Mouse (Mus musculus) heart, embryonic 11.5 days (tissue): ENCODE data around the gene Ralgps1. TPM values are rescaled to one million over a fixed set of nuclear protein-coding genes. Genes with fewer than 3 reads are reported as not detected.

ENCODE experiments used
- ATAC-seq: fragments of 200-750 bp; cut with Nextera tagmentation; replicated peaks from 2 replicates; pipeline ENCODE4 v1.8.0; 2017; ENCODE audit warnings: moderate library complexity; ENCODE audit not compliant: insufficient number of reproducible peaks, low FRiP score, low TSS enrichment
- H3K27ac ChIP-seq: fragments of 300-500 bp; sonication (generic); 2 replicates; pipeline ENCODE4 v1.5.1; 2014; ENCODE audit warnings: mild to moderate bottlenecking, low read depth, low read length
- H3K27me3 ChIP-seq: fragments of 300-500 bp; sonication (generic); 2 replicates; pipeline ENCODE4 v1.6.1; 2014; ENCODE audit warnings: mild to moderate bottlenecking, low read length, mixed read lengths; ENCODE audit not compliant: control insufficient read depth, insufficient read depth
- H3K36me3 ChIP-seq: fragments of 300-500 bp; sonication (generic); 2 replicates; pipeline ENCODE4 v1.6.1; 2014; ENCODE audit warnings: mild to moderate bottlenecking, low read length, moderate library complexity, mixed read lengths; ENCODE audit not compliant: control insufficient read depth, insufficient read depth
- H3K4me1 ChIP-seq: fragments of 300-500 bp; sonication (generic); 2 replicates; pipeline ENCODE4 v1.6.1; 2014; ENCODE audit warnings: low read length; ENCODE audit not compliant: control insufficient read depth, insufficient read depth
- H3K4me2 ChIP-seq: fragments of 300-500 bp; sonication (generic); 2 replicates; pipeline ENCODE4 v1.6.1; 2014; ENCODE audit warnings: mild to moderate bottlenecking, moderate library complexity
- H3K4me3 ChIP-seq: fragments of 300-500 bp; sonication (generic); 2 replicates; pipeline ENCODE4 v1.5.1; 2014; ENCODE audit warnings: low read depth, low read length
- H3K9ac ChIP-seq: fragments of 300-500 bp; sonication (generic); 2 replicates; pipeline ENCODE4 v1.6.1; 2014; ENCODE audit warnings: mild to moderate bottlenecking, low read depth, low read length, moderate library complexity
- H3K9me3 ChIP-seq: fragments of 300-500 bp; sonication (generic); replicated peaks from 2 replicates; pipeline ENCODE4 v1.6.1; 2016; ENCODE audit warnings: low read length; ENCODE audit not compliant: control insufficient read depth
- WGBS: fragments of 180-500 bp; shearing (Covaris S2); extraction: QIAGEN DNeasy Blood & Tissue Kit; methylation state at CpG from one replicate; pipeline ENCODE4 v1.1.7; 2014; ENCODE audit not compliant: insufficient replicate concordance; 5-methylcytosine and 5-hydroxymethylcytosine counted together
- polyA plus RNA-seq: library from polyadenylated mRNA; unstranded; fragments of >200 nt; fragmentation: Nextera tagmentation; extraction: Ambion mirVana; gene quantifications from 2 replicates; pipeline ENCODE4 v1.2.1, GENCODE M21; 2014

Ralgps1 gene
- polyA plus RNA-seq, 1 experiment from 2014 or later, result 6.6 TPM

GRCm38 (mm10) chr2:33267075-33267474 lies 104.2 kb downstream of the Ralgps1 start:
- H3K9me3 ChIP-seq, result no peaks in the 10 kb centered on the region
- H3K4me1 ChIP-seq, result peaks cover 26% of the 10 kb centered on the region
- no peak overlapping the region for H3K9ac ChIP-seq
- H3K4me3 ChIP-seq, result no peak overlapping the region
- no peaks in the 10 kb centered on the region for H3K36me3 ChIP-seq
- H3K27ac ChIP-seq, result no peak overlapping the region
- H3K27me3 ChIP-seq, result no peaks in the 10 kb centered on the region
- ATAC-seq, result no peak
- no peak overlapping the region for H3K4me2 ChIP-seq
- WGBS, result 64% methylated on average over 1 of the region's 1 CpGs

DNA sequence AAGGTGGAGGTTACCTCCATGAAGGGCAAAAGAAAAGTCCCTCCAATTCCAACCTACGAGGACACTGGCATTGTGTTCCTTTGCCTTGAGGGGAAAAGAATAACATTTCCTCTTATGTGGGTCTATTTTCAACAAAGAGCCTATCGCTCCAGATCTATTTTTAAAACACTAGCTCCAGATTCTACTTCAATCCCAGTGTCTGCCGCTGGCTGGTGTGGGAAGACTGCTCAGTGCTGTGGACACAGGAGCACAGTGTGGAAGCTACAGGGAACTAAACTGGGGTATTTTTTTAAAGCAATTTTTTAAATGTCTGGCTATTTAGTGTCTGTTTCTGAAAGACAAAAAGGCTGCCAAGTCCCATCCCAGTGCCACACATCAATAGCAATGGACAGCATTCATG lies 105.5 kb downstream of the Ralgps1 start:
- H3K27ac ChIP-seq, result peak overlapping the region; percentile 87
- H3K36me3 ChIP-seq, result no peaks in the 10 kb centered on the region
- no peak for ATAC-seq
- peak overlapping the region; percentile 40; the same call in 1 of the 2 replicates for H3K9ac ChIP-seq
- WGBS, result 23% methylated on average over 3 of the region's 3 CpGs
- H3K9me3 ChIP-seq, result no peaks in the 10 kb centered on the region
- no peak overlapping the region for H3K4me2 ChIP-seq
- no peaks in the 10 kb centered on the region for H3K27me3 ChIP-seq
- peaks cover 30% of the 10 kb centered on the region for H3K4me1 ChIP-seq
- H3K4me3 ChIP-seq, result no peak overlapping the region

DNA sequence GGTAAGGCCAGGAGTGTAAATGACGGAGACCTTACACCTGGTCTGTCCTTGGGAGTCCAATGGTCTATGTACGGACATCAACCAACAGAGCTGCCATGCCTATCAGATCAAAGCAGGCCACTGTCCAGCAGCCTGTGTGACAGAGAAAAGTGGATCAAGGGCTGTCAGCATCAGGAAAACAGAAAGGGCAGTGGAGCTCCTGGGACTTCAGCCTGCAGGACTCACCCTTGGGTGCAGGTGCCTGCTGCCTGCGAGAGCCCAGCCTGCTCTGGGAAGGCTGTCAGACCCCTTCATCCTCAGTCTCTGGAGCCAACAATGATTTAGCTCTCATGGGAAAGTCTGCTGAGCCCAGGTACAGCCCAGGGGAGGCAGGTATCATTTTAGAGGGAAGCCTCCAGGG lies 109.8 kb downstream of the Ralgps1 start:
- Histone ChIP-seq H3K9me3 (no peaks in the 10 kb centered on the region), H3K9ac (no peak overlapping the region), H3K4me3 (no peak overlapping the region), H3K36me3 (no peaks in the 10 kb centered on the region), H3K27me3 (no peaks in the 10 kb centered on the region), H3K4me2 (no peak overlapping the region), H3K4me1 (peaks cover 23% of the 10 kb centered on the region), H3K27ac (no peak overlapping the region)
- no peak for ATAC-seq
- 81% methylated on average over 3 of the region's 3 CpGs for WGBS

DNA sequence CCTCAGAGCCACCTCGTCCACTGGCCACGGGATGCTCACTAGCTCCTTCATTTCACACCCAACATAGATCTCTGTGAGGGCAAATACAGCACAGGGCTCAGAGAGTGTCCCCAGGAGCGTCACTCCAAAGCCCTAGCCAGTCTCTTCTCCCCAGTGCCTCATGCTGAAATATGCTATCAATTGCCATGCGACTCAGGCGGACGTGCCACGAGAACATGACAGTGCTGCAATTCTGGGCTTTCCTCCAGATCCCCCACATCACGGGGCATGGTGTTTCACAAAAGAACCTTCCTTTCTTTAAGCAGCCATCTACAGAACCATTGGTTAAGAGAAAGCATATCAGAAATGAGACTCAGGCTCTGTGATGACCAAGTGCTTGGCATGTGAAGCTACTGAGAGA lies 110.5 kb downstream of the Ralgps1 start:
- H3K4me3 ChIP-seq, result no peak overlapping the region
- H3K27ac ChIP-seq, result no peak overlapping the region
- WGBS, result 87% methylated on average over 8 of the region's 8 CpGs

DNA sequence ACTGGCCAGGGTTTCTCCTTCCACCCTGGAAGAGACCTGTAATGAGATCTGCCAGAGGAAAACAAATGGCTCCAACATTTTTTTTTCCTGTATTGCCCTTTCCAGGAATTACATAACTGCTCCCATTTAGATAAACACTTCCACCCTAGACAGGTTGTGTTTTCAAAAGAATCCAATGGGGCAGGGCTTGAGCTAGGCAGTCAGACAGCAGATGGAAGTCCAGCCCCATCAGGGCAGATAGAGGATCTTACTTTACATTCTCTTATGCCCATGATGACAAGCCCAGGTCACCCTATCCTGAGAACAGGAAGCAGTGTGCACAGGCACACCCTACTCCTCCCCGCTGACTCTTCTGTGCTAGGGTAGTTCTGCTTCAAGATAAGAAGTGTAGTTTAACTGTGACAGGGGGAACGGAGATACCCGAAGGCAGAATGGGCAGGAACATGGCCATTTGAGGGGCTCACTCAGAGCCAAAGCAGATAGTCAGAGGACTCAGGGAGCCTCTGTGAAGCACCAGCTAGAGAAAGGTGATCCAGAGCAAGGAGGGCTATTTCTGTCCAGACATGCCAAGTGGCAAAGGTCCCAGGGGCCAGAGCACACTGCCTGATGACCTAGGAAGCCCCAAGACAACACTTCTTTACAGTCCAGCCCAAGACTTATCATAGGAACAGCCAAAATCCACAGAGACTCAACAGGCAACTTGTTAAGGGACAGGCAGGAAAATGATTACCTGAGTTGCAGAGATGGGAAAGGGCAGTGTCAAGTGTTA lies 114.3 kb downstream of the Ralgps1 start:
- WGBS, result 30% methylated on average over 3 of the region's 3 CpGs
- H3K4me1 ChIP-seq, result peaks cover 46% of the 10 kb centered on the region
- ATAC-seq, result no peak

More for the DNA sequence above, 110.5 kb downstream of the Ralgps1 start:
- Histone ChIP-seq H3K9me3 (no peaks in the 10 kb centered on the region), H3K9ac (no peak overlapping the region), H3K36me3 (no peaks in the 10 kb centered on the region), H3K27me3 (no peaks in the 10 kb centered on the region), H3K4me2 (no peak overlapping the region), H3K4me1 (peaks cover 23% of the 10 kb centered on the region)
- no peak for ATAC-seq

DNA sequence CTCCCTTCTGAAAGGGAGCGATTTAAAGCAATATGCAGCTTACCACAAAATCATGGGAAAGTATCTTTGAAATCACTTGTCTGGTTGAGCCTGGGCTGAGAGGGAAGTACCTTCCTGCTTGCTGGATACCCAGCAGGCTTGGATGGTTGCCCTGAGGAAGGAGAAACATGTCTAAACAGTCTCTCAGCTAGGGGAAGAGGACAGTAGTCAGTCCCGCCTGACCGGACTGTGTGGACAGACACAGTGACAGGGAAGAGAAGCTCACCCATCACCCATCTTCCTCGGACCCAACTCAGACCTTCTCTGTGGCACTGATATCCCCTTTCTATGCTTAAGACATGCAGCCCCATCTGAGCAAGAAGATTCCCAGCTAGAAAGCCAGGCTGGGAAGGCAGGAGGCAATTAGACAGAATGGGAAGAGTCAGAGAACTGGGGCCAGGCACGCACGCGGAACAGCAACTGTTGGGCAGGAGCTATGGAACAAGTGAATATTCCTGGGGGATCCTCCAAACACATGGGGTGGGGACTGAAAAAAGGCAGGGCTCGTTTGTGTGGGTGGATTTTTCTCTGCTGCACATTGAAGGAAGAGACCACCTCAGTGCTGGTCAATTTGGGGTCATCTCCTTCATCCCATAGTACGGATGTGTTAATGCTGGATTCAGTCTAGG lies 116.8 kb downstream of the Ralgps1 start:
- H3K4me1 ChIP-seq, result peaks cover 67% of the 10 kb centered on the region
- 0 out of 2 replicates have a peak overlapping the region, but pooled peaks have one; percentile 43 for H3K9ac ChIP-seq
- H3K4me2 ChIP-seq, result no peak overlapping the region
- no peaks in the 10 kb centered on the region for H3K27me3 ChIP-seq
- peak overlapping the region; percentile 82 for H3K27ac ChIP-seq
- H3K9me3 ChIP-seq, result no peaks in the 10 kb centered on the region
- H3K36me3 ChIP-seq, result no peaks in the 10 kb centered on the region
- no peak for ATAC-seq
- WGBS, result 74% methylated on average over 9 of the region's 9 CpGs
- no peak overlapping the region for H3K4me3 ChIP-seq

More for the DNA sequence above, 114.3 kb downstream of the Ralgps1 start:
- Histone ChIP-seq H3K36me3 (no peaks in the 10 kb centered on the region), H3K27me3 (no peaks in the 10 kb centered on the region), H3K9me3 (no peaks in the 10 kb centered on the region), H3K27ac (peak overlapping the region; percentile 2; the same call in 1 of the 2 replicates), H3K4me3 (no peak overlapping the region), H3K4me2 (no peak overlapping the region), H3K9ac (no peak overlapping the region)

GRCm38 (mm10) chr2:33253572-33254190 lies 117.6 kb downstream of the Ralgps1 start:
- Histone ChIP-seq H3K4me1 (peaks cover 74% of the 10 kb centered on the region), H3K4me2 (peak overlapping the region; percentile 38), H3K27me3 (no peaks in the 10 kb centered on the region), H3K9ac (no peak overlapping the region), H3K27ac (peak overlapping the region; percentile 82), H3K9me3 (no peaks in the 10 kb centered on the region), H3K36me3 (no peaks in the 10 kb centered on the region), H3K4me3 (no peak overlapping the region)
- 29% methylated on average over 4 of the region's 4 CpGs for WGBS
- ATAC-seq, result peak; percentile 27; the same call in 1 of the 2 replicates

GRCm38 (mm10) chr2:33252751-33253150 lies 118.5 kb downstream of the Ralgps1 start:
- no peaks in the 10 kb centered on the region for H3K9me3 ChIP-seq
- H3K4me2 ChIP-seq, result no peak overlapping the region
- H3K27me3 ChIP-seq, result no peaks in the 10 kb centered on the region
- peak overlapping the region; percentile 82 for H3K27ac ChIP-seq
- ATAC-seq, result no peak
- WGBS, result 85% methylated on average over 6 of the region's 6 CpGs
- no peaks in the 10 kb centered on the region for H3K36me3 ChIP-seq
- no peak overlapping the region for H3K9ac ChIP-seq
- no peak overlapping the region for H3K4me3 ChIP-seq
- peaks cover 74% of the 10 kb centered on the region for H3K4me1 ChIP-seq
